Mouse (Mus musculus): Measurements from ENCODE around the gene Aanat.

GRCm38 (mm10) chr11:116632962-116633361 is 46.7 kb downstream of the Aanat start:
- no peak for TF ChIP-seq CTCF (IDR thresholded peaks at IDR 0.05; ENCODE audit: low read depth, low read length)
- TF ChIP-seq GATA1 (IDR thresholded peaks at IDR 0.05; ENCODE audit: borderline replicate concordance, low read length): no peak
- TF ChIP-seq TAL1 (conservative IDR thresholded peaks at IDR 0.05; ENCODE audit: low read depth, low read length): no peak
- TF ChIP-seq POLR2AphosphoS5 (IDR thresholded peaks at IDR 0.05; ENCODE audit: insufficient replicate concordance, low read depth, low read length): no peak
- no peak for TF ChIP-seq GATA2 (IDR thresholded peaks at IDR 0.05; ENCODE audit: borderline replicate concordance, low read depth, low read length)

Measured in G1E (cell line).